Mouse (Mus musculus) neural tube, embryonic 14.5 days (tissue): ENCODE results near the gene Spef1. TPM values are rescaled to one million over a fixed set of nuclear protein-coding genes. Genes with fewer than 3 reads are reported as not detected.
A peak's percentile ranks its signal among the peaks of the same experiment; 100 is the strongest.

Experiments used
- ATAC-seq: fragments of 200-750 bp; cut with Nextera tagmentation; 2 replicates; pipeline ENCODE4 v1.8.0; 2017; ENCODE audit warnings: low read depth, mild to moderate bottlenecking, moderate TSS enrichment, moderate library complexity
- H3K27ac ChIP-seq: fragments of 300-500 bp; sonication (generic); 2 replicates; pipeline ENCODE4 v1.5.1; 2014; ENCODE audit warnings: low read depth, mild to moderate bottlenecking, control low read depth, low read length, moderate library complexity, mixed read lengths
- H3K27me3 ChIP-seq: fragments of 300-500 bp; sonication (generic); 2 replicates; pipeline ENCODE4 v1.6.1; 2014; ENCODE audit warnings: low read length; ENCODE audit not compliant: control insufficient read depth, insufficient read depth
- H3K36me3 ChIP-seq: fragments of 300-500 bp; sonication (generic); 2 replicates; pipeline ENCODE4 v1.6.1; 2014; ENCODE audit warnings: low read length, mixed read lengths; ENCODE audit not compliant: control insufficient read depth, insufficient read depth
- H3K4me1 ChIP-seq: fragments of 300-500 bp; sonication (generic); 2 replicates; pipeline ENCODE4 v1.6.1; 2014; ENCODE audit warnings: low read length; ENCODE audit not compliant: control insufficient read depth, insufficient read depth
- H3K4me2 ChIP-seq: fragments of 300-500 bp; sonication (generic); 2 replicates; pipeline ENCODE4 v1.6.1; 2014; ENCODE audit warnings: mild to moderate bottlenecking, low read depth, low read length, control low read depth
- H3K4me3 ChIP-seq: fragments of 300-500 bp; sonication (generic); 2 replicates; pipeline ENCODE4 v1.5.1; 2014; ENCODE audit warnings: low read depth, low read length, control low read depth, mixed read lengths
- H3K9ac ChIP-seq: fragments of 300-500 bp; sonication (generic); replicated peaks from 2 replicates; pipeline ENCODE4 v1.6.1; 2014; ENCODE audit warnings: low read depth, mild to moderate bottlenecking, control low read depth, low read length, mixed read lengths
- H3K9me3 ChIP-seq: fragments of 300-500 bp; sonication (generic); 2 replicates; pipeline ENCODE4 v1.6.1; 2016; ENCODE audit warnings: low read length; ENCODE audit not compliant: control insufficient read depth
- WGBS: fragments of 180-500 bp; shearing (Covaris S2); extraction: QIAGEN DNeasy Blood & Tissue Kit; methylation state at CpG from one replicate; pipeline ENCODE4 v1.1.7; 2014; 5-methylcytosine and 5-hydroxymethylcytosine counted together
- polyA plus RNA-seq: library from polyadenylated mRNA; unstranded; fragments of >200 nt; fragmentation: Nextera tagmentation; extraction: Ambion mirVana; gene quantifications from 2 replicates; pipeline ENCODE4 v1.2.1, GENCODE M21; 2014

Spef1 gene
- polyA plus RNA-seq, 1 experiment from 2014 or later, result 9.2 TPM

GRCm38 (mm10) chr2:131170936-131171335 lies 16.1 kb downstream of the Spef1 start:
- Histone ChIP-seq H3K4me2 (no peak overlapping the region), H3K9me3 (no peaks in the 10 kb centered on the region), H3K27ac (no peak overlapping the region), H3K4me1 (peaks cover 6% of the 10 kb centered on the region; the same call in 1 of the 2 replicates), H3K4me3 (no peak overlapping the region), H3K36me3 (no peaks in the 10 kb centered on the region), H3K27me3 (peaks cover 9% of the 10 kb centered on the region), H3K9ac (no peak overlapping the region)
- ATAC-seq, result no peak
- 19% methylated on average over 9 of the region's 9 CpGs for WGBS

DNA sequence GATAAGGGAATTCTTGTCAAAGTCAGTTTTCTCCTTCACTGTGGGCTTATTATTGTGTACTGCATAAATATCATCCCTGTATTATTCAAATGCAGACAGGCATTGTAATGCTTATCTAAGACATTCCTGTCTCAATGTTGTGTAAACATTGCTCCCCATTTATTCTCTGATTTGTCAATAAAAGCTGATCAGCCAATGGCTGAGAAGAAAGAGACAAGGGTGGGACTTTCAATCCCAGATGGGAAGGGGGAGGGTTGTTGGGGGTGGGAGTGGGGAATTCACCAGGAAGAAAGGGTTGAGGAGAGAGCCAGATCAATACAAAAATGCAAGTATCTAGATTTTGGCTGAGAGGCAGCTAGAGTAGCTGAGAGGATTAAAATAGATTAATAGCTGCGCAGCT lies 18.2 kb downstream of the Spef1 start:
- no peak overlapping the region for H3K4me2 ChIP-seq
- no peak overlapping the region for H3K27ac ChIP-seq
- H3K4me3 ChIP-seq, result no peak overlapping the region
- no peak overlapping the region for H3K9ac ChIP-seq
- WGBS, result 75% methylated on average over 1 of the region's 1 CpGs
- H3K36me3 ChIP-seq, result no peaks in the 10 kb centered on the region
- no peaks in the 10 kb centered on the region for H3K9me3 ChIP-seq
- no peak for ATAC-seq
- H3K27me3 ChIP-seq, result peaks cover 9% of the 10 kb centered on the region
- H3K4me1 ChIP-seq, result peaks cover under 1% of the 10 kb centered on the region; the same call in 1 of the 2 replicates

- Histone ChIP-seq H3K27me3 (peaks cover 9% of the 10 kb centered on the region), H3K4me1 (no peaks in the 10 kb centered on the region; the same call in 1 of the 2 replicates), H3K4me2 (no peak overlapping the region), H3K9me3 (no peaks in the 10 kb centered on the region), H3K27ac (no peak overlapping the region), H3K9ac (no peak overlapping the region), H3K36me3 (no peaks in the 10 kb centered on the region), H3K4me3 (no peak overlapping the region)
- no peak for ATAC-seq
- 88% methylated on average over 6 of the region's 6 CpGs for WGBS
These were observed 19.1 kb downstream of the Spef1 start for GRCm38 (mm10) chr2:131167984-131168383.

DNA sequence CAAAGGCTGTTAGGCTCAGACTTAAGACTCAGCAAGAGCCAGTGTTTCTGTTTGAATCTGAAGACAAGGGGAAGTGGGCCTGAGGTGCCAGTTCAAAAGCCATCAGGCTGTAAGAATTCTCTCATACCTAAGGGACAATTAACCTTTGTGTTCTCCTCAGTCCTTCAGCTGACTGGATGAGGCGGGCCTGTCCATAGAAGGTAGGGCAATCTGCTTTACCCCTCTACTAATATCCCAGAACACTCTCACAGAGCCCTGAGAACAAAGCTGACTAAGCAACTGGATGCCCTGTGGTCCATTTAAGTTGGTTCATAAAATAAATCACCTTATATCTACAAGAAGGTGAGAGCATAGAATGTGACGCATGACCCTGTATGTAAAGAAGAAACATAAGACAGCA lies 20.9 kb downstream of the Spef1 start:
- H3K27ac ChIP-seq, result no peak overlapping the region
- no peak overlapping the region for H3K4me3 ChIP-seq
- H3K4me2 ChIP-seq, result no peak overlapping the region
- no peaks in the 10 kb centered on the region; the same call in 1 of the 2 replicates for H3K4me1 ChIP-seq
- H3K9ac ChIP-seq, result no peak overlapping the region
- 82% methylated on average over 2 of the region's 2 CpGs for WGBS
- H3K9me3 ChIP-seq, result no peaks in the 10 kb centered on the region
- no peak for ATAC-seq
- no peaks in the 10 kb centered on the region for H3K36me3 ChIP-seq
- no peaks in the 10 kb centered on the region for H3K27me3 ChIP-seq

- H3K27ac ChIP-seq, result no peak overlapping the region
- H3K4me2 ChIP-seq, result no peak overlapping the region
- no peak for ATAC-seq
- no peak overlapping the region for H3K9ac ChIP-seq
- no peaks in the 10 kb centered on the region for H3K36me3 ChIP-seq
- H3K27me3 ChIP-seq, result no peaks in the 10 kb centered on the region
- peaks cover 2% of the 10 kb centered on the region; the same call in 1 of the 2 replicates for H3K4me1 ChIP-seq
- no peak overlapping the region for H3K4me3 ChIP-seq
- no peaks in the 10 kb centered on the region for H3K9me3 ChIP-seq
- WGBS, result 81% methylated on average over 7 of the region's 7 CpGs
These were observed 23.2 kb downstream of the Spef1 start for GRCm38 (mm10) chr2:131163924-131164323.

GRCm38 (mm10) chr2:131160671-131161111 lies 26.4 kb downstream of the Spef1 start:
- no peaks in the 10 kb centered on the region for H3K9me3 ChIP-seq
- H3K27ac ChIP-seq, result peak overlapping the region; percentile 89
- peak overlapping the region; percentile 75 for H3K9ac ChIP-seq
- H3K4me1 ChIP-seq, result peaks cover 18% of the 10 kb centered on the region
- WGBS, result 1% methylated on average over 17 of the region's 17 CpGs
- H3K4me3 ChIP-seq, result peak overlapping the region; percentile 74
- H3K4me2 ChIP-seq, result peak overlapping the region; percentile 58
- no peaks in the 10 kb centered on the region for H3K27me3 ChIP-seq
- no peaks in the 10 kb centered on the region for H3K36me3 ChIP-seq
- no peak for ATAC-seq

DNA sequence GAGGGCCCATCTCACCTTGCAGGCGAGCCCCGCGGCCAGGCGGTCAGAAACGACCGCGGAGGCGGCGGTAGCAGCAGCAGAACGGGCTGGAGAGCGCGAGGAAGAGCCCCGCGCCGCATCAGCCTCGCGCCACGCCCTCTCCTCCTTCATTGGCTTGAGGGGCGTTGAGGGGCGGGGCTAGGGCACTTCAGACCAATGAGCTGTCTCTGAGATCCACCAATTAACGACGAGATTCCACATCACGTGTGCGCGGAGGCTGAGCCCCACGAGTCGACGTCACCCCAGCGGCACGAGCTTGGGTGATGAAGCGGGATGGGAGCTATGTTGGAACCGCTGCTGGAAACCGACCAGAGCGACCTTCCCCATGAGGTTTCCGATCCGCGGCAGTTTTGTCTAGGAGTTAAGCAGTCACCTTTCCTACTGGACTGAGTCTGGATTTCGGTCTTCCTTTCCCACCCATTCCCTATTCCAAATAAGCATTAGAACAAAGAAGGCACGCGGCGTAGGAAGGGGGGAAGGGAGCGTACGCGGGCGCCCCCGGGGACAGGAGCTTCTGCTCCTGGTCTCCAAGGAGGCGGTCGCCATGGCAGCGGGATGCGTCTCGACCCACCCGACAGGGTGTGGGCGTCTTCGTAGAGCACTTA lies 27.0 kb downstream of the Spef1 start, which contains the start of gene 1700037H04Rik:
1700037H04Rik (minus strand) TSS at position 144 of the 644 bp plus-strand sequence.
- Histone ChIP-seq H3K9ac (peak within 1 kb of the TSS; percentile 75), H3K4me3 (peak within 1 kb of the TSS; percentile 74), H3K4me1 (peaks cover 18% of the 10 kb centered on the region), H3K4me2 (peak within 1 kb of the TSS; percentile 96), H3K27me3 (no peaks in the 10 kb centered on the region), H3K9me3 (no peaks in the 10 kb centered on the region), H3K27ac (peak within 1 kb of the TSS; percentile 89), H3K36me3 (no peaks in the 10 kb centered on the region)
- under 1% methylated on average over 53 of the region's 54 CpGs for WGBS
- ATAC-seq, result peak; percentile 96

GRCm38 (mm10) chr2:131159491-131159910 lies 27.6 kb downstream of the Spef1 start:
- Histone ChIP-seq H3K27ac (peak overlapping the region; percentile 74), H3K36me3 (no peaks in the 10 kb centered on the region), H3K9ac (peak overlapping the region; percentile 75), H3K4me3 (peak overlapping the region; percentile 74), H3K4me1 (peaks cover 18% of the 10 kb centered on the region), H3K4me2 (peak overlapping the region; percentile 96), H3K27me3 (no peaks in the 10 kb centered on the region), H3K9me3 (no peaks in the 10 kb centered on the region)
- ATAC-seq, result peak; percentile 71
- WGBS, result 1% methylated on average over 18 of the region's 18 CpGs

DNA sequence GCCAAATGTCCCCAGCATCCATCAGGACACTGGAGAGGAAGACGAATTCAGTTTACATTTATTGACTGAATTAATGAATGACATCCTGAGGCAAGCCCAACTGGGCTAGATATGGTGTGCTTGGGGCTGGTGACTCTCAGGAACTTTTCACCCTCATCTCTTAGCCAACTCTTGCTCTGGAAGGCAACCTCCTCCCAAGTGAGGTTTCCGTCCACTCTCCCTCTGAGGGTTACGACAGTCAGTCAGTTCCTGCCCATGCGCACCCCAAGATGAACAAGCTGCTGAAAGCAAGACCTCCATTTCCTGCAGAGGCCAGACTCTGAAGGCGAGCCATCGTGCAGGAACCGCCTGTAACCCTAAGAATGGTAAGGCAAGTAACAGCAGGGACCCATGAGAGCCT lies 30.1 kb downstream of the Spef1 start:
- no peak overlapping the region for H3K9ac ChIP-seq
- WGBS, result 88% methylated on average over 7 of the region's 7 CpGs
- no peak for ATAC-seq

More for the DNA sequence above, 30.1 kb downstream of the Spef1 start:
- no peak overlapping the region for H3K27ac ChIP-seq
- no peaks in the 10 kb centered on the region for H3K27me3 ChIP-seq
- H3K9me3 ChIP-seq, result no peaks in the 10 kb centered on the region
- H3K4me2 ChIP-seq, result no peak overlapping the region
- H3K4me3 ChIP-seq, result no peak overlapping the region
- peaks cover 12% of the 10 kb centered on the region; the same call in 1 of the 2 replicates for H3K36me3 ChIP-seq
- H3K4me1 ChIP-seq, result peaks cover 18% of the 10 kb centered on the region
